Mouse (Mus musculus): ENCODE data around the gene Lrpprc.
A peak's percentile ranks its signal among the peaks of the same experiment; 100 is the strongest.

Gene Lrpprc

DNA sequence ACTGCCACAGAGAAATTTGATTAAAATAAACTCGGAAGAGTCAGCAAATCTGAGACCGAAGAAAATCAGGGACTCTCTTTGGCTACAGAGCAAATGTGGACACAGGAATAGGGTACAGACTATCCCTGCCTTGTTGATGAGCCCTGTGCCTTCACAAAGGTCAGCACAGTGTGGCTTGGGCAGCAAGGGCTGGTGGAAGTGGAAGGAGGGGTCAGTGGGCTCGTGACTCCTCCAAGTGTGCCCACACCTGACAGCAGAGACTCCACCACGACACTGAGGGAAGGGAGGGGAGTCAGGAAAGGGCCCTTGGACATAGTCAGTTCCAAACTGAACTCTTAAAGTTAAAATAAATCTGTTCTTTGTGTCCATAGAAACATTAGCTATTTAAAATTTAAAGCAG, 75.7 kb downstream of the Lrpprc start:
- no peak for DNase-seq (ENCODE audit: low spot score)

DNA sequence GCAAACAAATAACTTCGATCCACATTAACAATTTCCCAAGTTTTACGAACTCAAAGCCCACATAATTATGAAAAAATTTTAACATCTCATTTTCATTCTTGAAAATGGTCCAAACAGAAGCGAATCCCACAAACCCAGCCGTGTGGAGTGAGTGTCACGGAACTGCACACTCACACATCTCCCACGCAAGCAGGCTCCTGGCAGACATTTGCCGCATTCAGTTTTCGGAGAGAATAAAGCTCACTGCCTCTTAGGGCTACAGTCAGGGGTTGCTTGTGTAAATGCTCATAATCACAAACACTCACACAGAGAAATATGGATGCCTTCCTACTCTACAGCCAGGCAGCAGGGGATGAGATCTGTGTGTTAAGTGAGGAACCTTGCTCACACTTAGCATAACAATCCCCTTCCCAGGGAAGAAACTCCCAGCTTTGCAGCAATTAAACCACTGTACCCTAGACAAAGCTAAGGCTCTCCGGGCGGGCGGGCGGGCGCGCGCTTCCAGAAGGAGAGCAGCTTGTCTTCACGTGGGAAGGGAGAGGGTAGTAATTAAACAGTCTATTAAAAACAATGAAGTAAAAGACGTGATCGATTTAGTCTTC, 76.9 kb downstream of the Lrpprc start:
- DNase-seq (ENCODE audit: low spot score), result no peak

DNA sequence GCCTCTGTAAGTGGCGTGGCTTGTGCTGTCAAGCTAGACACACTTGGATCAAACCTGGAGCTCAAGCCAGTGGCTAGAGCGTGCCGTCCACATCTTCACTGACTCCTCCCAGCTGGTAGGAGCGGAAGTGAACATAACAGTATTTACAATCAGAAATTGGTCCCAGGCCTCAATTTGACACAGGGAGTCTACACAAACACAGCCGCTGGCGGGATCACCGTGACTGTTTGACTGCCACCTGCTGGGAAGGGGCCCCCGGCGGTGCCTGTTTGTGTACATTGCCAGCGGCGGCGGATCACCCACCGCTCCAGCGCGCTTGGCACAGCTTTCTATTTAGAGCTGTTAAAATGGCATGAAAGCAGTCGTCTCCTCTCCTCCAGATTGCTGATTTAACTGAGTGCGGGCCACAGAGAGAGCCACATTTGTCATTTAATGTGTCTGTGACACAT, 81.2 kb downstream of the Lrpprc start:
- no peak for DNase-seq (ENCODE audit: low spot score)

DNA sequence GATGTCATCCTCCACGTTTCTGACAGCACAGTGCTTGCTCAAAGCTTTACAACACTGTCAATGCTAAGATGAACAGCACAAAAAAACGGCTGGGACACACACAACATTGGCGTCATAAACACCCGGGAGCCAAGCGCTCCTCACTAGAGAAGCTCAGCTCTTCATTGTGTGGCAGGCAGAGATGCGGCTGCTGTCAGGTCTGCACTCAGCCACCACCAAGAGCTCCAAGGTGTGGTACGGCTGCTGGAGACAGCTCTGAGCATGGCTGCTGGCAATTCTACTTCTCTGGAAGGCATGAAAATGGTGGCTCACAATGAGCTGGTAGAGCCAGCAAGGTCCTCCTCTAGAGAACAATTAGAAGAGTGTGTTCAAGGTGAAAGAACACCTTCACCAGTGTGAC, 81.8 kb downstream of the Lrpprc start:
- no peak for DNase-seq (ENCODE audit: low spot score)

DNA sequence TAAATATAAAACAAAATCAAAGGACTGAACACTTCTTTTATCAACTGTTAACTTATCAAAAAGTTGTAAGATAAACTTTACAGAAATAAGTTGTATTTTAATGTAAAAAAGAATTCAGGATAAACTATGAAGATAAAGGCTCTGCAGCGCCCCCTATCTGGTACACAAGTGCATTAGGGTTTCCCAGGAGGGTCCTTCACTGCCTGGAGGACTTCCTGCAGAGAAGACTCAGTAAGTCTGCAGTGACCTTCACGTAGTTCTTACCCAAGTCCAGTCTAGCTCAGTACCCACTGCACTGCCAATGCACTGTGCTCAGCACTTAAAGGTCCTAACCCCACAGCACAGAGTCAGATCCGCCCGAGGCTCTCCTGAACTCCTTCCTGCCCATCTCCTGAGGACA, 83.2 kb downstream of the Lrpprc start:
- DNase-seq (ENCODE audit: low spot score), result peak; percentile 26

DNA sequence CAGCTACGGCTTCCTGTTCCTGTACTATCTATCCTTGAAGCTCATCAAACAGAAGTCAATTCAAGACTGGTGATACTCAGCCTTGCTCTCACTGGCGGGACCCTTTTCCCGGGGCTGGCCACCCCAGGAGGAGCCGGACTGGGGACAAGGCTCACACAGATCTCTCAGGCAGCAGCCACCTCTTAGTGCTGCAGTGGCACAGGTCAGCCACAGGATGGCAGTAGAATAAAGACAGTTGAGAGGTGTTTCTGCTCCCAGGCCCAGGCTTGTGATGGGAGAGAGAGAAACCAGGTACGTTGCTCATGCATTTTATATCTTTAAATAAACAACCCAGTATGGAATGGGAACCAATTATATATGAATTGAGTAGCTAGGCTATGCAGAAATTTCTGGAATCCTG, 91.9 kb downstream of the Lrpprc start:
- peak; percentile 66 for DNase-seq (ENCODE audit: low spot score)

DNA sequence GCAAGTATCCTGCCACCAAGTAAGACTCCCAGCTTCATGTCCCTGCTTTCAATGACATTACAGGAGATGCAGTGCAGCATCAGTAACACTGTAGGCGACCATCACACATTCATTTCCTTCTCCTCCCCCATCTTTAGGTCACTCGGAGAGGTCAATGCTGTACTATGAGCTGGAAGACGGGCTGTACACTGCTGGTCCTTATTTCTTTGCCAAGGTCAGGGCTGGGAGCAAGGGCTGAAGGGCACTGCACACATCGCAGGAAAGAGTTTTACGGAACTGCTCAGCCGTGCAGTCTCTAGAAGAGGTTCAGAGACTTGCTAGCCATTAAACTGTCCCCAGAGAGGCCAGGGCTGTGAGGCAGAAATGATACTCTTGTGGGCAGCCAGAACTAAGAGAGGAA, 94.1 kb downstream of the Lrpprc start:
- no peak for DNase-seq (ENCODE audit: low spot score)

DNA sequence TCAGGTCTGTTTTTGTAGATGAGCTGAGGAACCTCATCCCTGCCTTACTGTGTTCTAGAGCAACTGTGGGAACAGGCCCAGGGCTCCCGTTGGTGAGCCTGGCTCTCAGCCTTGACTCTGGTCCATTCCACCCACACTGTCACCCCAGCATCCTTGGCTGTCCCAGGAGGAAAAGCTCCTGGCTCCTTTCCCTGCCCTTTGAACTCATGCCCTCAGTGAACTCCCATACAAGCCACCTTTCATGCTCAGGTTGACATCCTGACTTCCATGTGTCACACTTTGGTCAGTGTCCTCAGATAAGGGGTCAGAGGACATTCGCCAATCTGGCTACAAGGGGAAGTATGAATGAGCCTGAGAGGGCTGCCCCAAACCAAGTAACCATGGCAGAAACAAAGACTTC, 96.8 kb downstream of the Lrpprc start:
- no peak for DNase-seq (ENCODE audit: low spot score)

DNA sequence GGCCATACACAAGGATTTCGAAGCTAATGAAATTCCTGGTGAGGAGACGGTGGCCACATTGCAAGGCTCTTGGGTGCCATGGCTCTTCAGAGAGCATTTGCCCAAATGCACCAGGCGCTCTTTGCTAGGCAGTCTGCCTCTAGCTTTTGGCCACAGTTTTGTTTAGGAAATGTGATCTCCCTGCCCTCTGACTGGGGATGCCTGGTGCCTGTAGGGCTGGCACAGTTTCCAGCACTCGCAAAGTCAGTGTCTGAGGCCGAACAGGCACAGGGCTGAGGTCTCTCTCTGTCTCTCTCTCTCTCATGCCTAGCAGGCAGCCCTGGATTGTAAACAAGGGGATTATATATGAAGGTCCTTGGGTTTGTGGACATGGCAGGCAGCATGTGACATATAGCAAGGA, 100.5 kb downstream of the Lrpprc start:
- DNase-seq (ENCODE audit: low spot score), result peak; percentile 86

DNA sequence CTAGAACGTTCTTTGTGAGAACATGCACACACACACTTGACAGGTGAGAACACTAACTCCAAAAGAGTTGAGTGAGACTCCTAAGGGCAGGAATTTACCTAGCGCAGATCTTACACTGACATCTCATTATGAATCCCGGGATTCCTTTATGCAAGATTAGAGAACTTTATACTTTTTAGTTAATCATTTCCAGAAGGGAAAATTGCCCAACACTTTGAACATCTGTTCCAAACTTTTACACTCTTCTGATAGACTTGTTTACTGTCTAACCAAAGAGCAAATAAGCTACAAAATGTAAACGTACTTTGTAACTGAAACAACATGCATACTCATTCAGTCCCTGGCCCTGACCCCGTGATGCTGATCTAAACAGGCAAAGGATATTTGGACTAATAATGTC, 101.3 kb downstream of the Lrpprc start:
- peak; percentile 30 for DNase-seq (ENCODE audit: low spot score)

DNA sequence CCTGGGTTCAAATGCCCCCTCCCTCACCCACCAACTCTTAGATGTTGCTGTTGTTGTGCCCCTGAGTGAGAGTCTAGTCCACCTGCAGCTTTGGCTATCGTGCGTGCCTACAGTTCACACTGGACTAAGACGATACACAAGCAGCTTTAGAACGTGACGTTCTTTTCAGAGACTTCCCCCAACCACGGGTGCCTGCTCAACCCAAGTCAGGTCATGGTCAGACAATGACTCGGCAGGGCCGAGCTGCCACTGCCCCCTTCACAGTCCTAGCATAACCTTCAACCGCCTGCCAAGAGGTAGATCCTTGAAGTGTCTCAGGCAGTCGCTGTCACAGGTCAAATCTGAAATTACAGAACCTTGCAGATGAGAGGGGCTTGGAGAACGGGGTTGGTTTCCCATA, 101.8 kb downstream of the Lrpprc start:
- DNase-seq (ENCODE audit: low spot score), result no peak

DNA sequence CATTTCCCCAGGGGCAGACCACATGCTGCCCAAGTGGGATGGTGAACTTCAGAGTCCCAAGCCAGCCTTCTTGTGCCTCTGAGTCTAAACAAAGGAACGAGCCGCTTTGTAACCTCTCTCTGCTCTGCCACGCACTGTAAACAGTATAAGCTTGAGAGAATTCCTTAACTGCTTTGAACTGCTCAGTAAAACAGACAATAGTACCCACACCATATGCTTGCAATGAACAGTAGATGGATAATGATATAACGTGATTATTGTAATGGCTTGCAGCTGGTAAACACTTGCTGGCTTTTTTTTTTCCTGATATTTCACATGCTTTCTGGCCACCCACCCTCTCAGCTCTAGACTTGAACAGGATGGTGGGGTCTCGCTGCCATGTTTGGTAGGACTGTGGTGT, 102.6 kb downstream of the Lrpprc start:
- DNase-seq (ENCODE audit: low spot score), result no peak

DNA sequence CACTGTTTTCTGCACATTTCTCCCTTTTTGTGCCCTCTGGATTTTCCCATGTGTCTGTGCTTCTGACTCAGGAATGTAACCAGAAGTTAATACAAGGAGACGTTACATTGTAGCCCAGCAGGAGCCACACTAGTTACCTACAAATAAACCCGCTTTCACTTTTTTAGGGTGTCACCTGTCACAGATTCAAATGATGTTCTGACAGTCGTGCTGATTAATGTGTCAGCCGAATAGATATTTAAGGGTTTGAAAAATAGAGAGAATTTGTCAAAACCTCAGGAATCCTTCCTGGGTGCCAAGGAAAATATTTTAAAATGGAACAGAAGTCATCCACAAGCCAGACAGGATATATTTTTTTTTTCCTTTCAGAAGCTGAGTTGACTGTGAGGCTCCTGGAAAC, 105.3 kb downstream of the Lrpprc start:
- peak; percentile 50 for DNase-seq (ENCODE audit: low spot score)

DNA sequence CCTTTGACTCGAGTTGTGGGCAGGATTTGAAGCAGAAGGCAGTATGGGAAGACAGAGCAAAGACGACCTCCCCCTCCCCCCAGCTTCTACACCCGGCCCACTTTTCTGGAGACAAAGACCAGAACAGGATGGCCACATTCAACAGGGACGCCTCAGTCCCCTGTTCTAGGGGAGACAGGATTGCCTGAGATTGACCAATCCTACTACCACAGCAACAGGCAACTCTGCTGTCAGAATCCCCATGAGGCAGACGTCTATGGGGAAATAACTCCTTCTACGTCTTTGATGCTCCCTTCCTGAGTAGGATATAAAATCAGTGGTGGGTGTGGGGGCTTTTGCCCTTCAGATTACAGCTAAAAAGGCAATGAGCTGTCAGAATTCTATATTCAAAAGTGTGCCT, 106.3 kb downstream of the Lrpprc start:
- no peak for DNase-seq (ENCODE audit: low spot score)

DNA sequence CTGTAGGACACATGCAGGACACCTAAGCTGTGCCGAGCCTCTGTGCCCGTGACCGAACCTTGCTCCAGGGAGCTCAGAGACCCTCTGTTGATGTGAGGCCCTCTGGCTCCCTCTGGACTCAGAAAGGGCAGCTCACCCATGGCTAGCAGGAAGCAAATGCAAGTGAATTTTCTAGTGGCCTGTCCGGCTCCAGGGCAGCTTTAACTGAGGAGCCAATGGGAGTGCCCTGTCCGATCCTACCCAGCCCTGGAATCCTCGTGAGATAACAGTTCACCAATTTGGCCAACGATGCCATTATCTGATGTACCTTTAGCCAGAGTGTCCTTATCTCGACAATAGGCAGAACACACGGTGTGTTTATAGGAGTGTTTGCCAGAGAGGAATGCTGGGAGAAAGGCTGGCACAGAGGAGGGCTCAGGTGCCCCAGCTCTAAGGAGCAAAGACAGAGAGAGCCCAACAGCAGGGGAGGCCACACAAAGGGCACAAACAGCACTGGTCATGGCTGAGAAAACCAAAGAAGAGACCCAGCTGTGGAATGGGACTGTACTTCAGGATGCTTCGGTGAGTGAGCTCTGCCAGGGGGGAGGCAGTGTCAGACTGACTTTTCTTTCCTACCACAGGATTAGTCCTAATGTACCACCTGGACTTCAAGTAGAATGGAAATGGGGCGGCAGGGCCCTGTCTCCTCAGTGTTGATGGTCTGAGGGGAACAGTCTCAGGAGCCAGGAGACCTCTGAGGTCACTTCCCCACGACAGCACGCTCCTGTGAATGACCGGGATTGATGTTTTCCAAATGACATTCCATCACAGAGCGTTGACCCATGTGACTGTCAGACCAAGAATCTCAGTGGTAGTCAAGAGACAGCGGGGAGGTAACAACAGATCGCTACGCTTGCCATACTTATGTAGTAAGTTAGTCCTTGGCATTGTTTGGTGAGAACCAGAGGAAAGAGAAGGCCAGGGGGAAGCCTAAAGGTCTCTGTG, 107.6 kb downstream of the Lrpprc start, which contains the start of gene Abcg5:
Gene Abcg5, minus strand, starts transcription at position 278 of the 984 bp plus-strand sequence.
- no peak for DNase-seq (ENCODE audit: low spot score)

DNA sequence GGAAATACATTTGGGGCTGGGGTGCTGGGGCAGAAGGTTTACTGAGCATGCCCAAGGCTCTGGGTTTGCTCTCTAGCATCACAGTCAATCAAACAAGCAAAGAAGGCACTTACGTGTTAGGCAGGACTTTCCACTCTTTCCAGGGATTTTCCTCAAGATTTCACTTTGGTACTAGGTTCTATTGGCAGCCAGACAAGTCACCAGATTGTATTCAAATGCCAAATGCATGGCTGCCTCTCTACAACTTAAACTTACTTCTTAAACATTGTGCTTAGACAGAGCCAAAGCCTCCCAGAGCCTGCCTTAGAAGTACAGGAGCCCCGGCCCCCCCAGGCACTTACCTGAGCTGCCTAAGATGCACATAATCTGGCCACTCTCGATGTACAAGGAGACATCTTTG, 108.9 kb downstream of the Lrpprc start:
- peak; percentile 31 for DNase-seq (ENCODE audit: low spot score)

DNA sequence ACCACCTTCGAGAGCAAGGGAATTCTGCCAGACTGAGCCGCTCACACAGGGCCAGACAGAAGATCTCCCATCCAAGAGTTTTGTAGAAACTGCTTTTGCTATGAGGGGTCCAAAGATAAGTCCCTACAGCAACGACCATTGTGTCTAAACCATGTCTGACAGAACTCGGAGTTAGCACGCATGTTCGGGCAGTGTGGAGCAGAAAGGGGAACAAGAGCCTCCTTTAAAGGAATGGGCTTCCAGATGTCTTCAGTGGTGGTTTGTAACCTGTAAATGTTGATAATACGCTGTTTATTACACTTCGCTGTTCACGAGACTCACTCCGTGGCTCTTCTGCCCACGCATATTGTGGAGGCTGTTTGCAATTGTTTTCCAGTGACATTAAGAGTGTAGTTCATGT, 113.0 kb downstream of the Lrpprc start:
- no peak for DNase-seq (ENCODE audit: low spot score)

DNA sequence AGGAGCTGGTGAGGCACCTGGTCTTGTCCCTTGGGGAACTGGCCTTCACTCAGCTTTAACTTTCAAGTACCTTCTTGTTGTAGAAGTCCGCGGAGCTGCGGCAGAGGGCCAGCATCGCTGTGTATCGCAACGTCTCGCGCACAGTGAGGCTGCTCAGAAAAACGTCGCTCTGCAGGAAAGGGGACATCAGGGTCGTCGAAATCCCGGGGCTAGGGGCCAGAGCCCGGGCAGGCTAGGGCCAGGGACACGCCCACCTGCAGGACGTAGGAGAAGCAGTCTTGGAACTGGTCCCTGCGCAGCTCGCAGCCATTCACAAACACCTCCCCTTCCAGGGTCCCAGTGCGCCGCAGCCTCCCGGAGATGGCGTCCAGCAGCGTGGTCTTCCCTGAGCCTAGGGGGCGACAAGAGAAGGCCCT, 114.6 kb downstream of the Lrpprc start, which contains the start of gene Abcg8:
Gene Abcg8, plus strand, starts transcription at position 352 of the 416 bp plus-strand sequence.
- DNase-seq (ENCODE audit: low spot score), result no peak

DNA sequence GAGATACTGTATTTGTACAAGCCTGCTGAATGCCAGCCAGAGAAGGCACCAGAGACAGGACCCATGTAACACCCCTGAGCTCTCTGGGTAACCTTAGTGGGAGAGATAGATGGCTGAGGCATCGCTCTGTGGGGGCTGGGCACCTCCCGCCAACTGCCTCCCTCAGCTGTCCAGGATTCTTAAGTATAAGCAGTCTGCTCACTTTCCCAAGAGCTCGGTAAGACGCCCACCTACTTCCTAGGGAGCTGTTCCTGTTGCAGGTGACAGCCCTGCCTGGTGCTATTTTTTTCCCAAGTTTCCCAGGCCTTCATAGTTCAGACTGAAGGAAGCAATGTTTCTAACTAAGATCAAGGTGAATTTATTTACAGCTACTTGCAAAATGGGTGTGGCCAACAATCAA, 115.4 kb downstream of the Lrpprc start:
- no peak for DNase-seq (ENCODE audit: low spot score)

DNA sequence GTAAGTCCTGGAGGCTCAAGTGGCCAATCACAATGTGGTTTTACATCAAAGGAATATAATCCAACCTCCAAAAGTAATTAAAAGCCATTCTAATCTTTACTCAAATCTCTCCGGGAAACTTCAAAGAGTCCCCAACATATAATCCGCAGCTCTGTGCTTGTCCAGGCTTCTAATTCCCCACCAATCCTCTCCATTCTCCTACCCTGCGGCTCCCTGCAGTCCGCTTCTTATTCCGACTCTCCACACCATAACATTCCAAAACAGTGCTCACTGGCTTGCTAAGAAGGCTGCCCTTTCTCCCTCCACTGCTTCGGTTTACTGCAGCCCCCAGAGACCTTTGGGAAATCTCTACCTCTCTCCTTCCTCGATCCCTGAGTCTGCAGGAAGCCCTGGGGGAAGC, 116.5 kb downstream of the Lrpprc start:
- no peak for DNase-seq (ENCODE audit: low spot score)

DNA sequence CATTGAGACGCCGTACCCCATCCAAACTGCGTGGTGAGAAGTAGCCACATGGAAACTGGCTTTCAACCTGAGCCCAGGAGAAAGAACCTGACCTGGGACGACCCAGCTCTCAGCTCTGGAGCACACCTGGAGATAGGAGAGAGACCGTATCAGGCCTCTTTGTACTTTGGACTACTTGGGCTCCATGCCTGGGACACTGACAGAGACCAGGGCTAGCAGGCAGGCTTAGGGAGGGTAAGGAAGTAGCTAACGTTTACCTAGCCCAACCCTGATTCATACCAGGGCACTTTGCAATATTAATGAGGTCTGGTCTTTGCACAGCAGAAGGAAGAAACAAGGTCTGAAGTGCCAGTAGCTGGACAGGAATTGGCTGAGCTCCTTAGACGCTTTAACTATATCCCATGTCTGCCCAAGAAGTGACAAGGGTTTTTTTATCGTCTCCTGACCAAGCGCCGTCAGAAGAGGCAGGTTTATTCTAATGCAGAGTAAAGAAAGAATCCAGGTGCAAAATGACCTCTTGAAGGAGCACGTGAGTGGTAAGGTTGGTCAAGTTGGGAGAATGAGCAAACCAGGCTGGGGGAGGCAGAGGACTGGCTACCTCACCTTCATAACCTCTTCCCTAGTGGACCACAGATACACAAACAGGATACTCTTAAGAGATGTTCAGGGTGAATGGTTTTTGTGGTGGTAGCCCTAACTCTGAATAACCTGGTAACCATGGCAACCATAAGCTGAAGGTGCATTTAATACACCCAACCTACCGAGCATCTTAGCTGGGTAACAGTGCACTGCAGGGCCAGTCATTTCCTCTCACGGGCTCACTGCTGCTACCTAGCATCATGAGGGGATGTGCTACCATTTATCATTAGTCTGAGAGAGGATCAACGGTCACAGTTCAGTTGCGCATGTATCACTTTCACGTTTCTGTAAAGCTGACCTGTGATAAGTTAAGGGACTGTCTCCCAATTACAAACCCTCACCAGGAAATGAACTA, 117.9 kb downstream of the Lrpprc start:
- DNase-seq (ENCODE audit: low spot score), result no peak

DNA sequence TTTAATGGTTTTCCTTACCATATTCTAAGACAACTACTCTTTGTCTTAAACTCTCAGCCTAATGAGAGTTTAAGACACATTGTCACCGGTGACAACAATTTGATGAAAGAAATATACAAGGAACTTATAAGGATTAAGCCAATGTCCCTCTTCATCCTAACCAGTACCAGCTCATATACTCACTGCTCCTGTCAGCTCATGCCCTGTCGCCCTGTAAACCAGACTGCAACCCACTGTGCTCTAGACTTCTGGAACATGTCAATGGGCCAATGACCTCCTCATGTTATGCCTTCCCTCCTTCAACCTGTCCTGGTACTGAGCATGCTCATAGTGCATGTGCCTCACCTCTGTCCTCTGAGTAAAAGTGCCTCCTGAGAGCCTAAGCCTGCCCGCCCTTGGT, 122.7 kb downstream of the Lrpprc start:
- DNase-seq (ENCODE audit: low spot score), result no peak

All from adipocyte (in vitro differentiated cells).